Mouse (Mus musculus) gastrocnemius, postnatal 14 days (tissue): ENCODE measurements around the gene Zyg11a. TPM values are rescaled to one million over a fixed set of nuclear protein-coding genes. Genes with fewer than 3 reads are reported as not detected.
"Not testable (repeated sequence)": the region's sequence is repeated elsewhere in the genome, so short reads cannot be mapped to it uniquely, and the experiment has no call there.

Experiments
- DNase-seq: peaks from one replicate; pipeline ENCODE4 v3.0.0; 2021; ENCODE audit warnings: mixed read lengths
- intact Hi-C: fragments of 180-260 bp; cut with DNase I; formaldehyde crosslinking; loops from one replicate; pipeline ENCODE4 v1.15.1; 2025; ENCODE audit warnings: low total_unique reads
- total RNA-seq, 2 experiments: library from RNA; stranded (reverse); gene quantifications; 2 replicates each; pipeline ENCODE4 v1.2.3; 2021

The Zyg11a gene
- total RNA-seq, 2 experiments from 2014 or later: 0.37 to 0.66 TPM

DNA sequence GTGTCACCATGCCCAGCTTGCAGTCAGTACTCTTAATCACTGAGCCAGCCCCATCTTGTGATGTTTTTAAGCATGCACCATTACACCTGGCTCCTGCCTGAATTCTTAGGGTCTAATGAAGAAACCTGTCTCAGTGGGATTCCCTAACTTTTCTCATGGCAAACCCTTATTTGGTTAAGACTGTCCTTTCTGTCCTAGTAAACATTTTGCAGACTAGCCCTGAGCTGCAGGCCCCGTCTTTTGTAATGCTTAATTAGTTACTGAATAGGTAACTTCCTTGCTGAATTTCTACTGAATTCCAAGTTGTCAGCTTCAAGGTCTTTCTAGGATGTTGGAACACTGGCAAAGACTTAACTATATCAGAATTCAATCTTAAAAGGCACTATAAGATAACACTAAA lies 62.7 kb downstream of the Zyg11a start:
- intact Hi-C loops, DNase-seq: not testable (repeated sequence)

DNA sequence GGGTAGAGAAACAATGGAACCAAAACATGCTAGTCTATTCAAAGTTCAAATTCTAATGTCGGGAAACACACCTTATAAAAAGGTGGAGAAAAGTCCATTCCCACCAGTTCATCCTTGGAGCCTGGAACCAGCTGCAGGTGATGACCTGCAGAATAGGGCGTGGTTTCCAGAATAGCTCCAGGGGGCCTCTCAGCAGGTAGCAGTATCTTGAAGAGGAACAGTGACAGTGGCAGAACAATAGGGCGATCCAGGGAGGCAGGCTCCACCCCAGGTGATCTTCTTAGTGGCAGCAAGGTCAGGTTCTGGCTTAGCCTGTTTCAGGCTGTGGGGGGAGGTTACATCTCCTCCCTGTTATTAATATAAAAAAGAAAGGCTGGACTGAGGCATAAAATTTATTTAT lies 72.3 kb downstream of the Zyg11a start:
- intact Hi-C loops, DNase-seq: not testable (repeated sequence)

DNA sequence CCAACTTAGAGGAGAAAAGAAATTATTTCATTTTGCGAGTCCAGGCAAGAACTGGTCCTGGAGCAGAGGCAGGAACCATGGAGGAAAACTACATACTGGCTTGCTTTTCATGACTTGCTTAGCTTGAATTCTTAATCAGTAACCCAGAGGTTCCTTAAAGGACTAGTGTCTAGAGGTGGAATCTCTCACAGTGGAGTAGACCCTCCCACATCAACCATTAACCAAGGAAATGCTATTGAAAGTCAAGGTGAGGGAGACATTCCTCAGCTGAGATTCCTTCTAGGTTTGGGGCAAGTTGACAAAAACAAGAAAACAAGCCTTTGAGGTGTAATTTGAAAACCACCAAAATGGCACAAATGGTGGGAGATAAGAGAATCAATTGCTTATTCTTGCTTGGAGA lies 73.0 kb downstream of the Zyg11a start, which contains the start of gene Scp2:
Scp2 (minus strand) TSS at position 119 of the 400 bp plus-strand sequence.
- no peak for DNase-seq
- intact Hi-C loops: no loop called here

DNA sequence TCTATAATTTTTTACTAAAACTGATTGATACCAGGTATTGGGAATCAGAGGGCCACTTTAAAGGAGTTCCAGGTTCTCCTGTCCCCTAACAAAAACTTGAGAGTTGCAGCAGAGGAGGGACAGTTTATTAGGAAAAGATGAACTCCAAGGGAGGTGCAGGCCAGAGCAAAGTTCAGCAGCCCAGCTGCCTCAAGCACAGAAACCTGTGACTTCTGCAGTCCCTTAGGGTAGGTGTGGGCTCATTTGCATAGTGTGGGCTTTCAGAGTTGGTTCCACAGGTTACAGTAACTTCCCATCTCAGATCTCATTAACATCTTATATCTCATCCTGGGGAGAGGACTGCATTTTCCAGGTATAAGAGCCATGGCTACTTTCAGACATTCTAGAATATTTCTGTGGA lies 74.1 kb downstream of the Zyg11a start:
- intact Hi-C loops: no loop called here

DNA sequence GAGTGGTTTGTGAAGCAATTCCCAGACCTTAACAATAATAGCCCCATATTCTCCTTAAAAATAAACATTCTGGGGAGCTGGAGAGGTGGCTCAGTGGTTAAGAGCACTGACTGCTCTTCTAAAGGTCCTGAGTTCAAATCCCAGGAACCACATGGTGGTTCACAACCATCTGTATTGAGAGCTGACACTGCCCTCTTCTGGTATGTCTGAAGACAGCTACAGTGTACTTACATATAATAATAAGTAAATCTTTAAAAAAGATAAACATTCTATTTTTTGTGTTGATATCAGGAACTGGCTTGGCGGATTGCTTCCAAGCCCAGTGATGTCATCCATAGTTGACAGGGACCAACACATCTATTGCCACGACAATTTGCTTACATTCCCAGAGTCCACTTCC lies 74.7 kb downstream of the Zyg11a start:
- DNase-seq, intact Hi-C loops: not testable (repeated sequence)

More for the DNA sequence above, 74.1 kb downstream of the Zyg11a start:
- DNase-seq: no peak

DNA sequence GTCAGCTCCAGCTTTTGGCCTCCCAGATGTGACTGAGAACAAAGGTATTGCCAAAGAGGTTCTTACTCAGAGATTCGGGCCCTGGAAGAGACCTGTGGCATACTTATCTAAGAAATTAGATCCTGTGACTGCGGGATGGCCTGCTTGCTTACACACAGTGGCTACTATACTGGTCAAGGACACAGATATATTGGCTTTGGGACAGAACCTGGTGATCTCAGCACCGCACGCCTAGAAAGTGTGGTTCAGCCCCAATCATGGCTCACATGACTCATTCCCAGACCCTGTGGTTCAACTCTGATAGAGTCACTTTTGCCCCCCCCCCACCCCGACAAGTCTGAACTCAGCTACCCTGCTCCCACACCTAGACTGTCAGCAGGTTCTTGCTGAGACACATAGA lies 80.9 kb downstream of the Zyg11a start:
- intact Hi-C loops: no loop called here
- DNase-seq: no peak

Other genes with a start within 250 kb of the Zyg11a start
- gene Slc1a7, start 249.7 kb downstream of the Zyg11a start, total RNA-seq: under 1 TPM; 0.06 to 0.09 TPM
- 1 to 10 TPM; 7.0 to 10.0 TPM for gene Podn, start 121.6 kb downstream of the Zyg11a start, total RNA-seq
- gene Scp2, start 73.0 kb downstream of the Zyg11a start, total RNA-seq: 100 to 1,000 TPM; 103 to 135 TPM
- gene Echdc2, start 52.6 kb downstream of the Zyg11a start, total RNA-seq: 1 to 10 TPM; 3.3 to 3.7 TPM
- gene Zyg11b, start 83.0 kb upstream of the Zyg11a start, total RNA-seq: 10 to 100 TPM; 37.7 to 38.7 TPM
- gene Coa7, start 110.1 kb upstream of the Zyg11a start, total RNA-seq: 10 to 100 TPM; 29.0 to 31.3 TPM
- gene Shisal2a, start 165.3 kb upstream of the Zyg11a start, total RNA-seq: not detected
- gene Gpx7, start 188.9 kb upstream of the Zyg11a start, total RNA-seq: 10 to 100 TPM; 12.8 to 17.8 TPM
- 10 to 100 TPM; 13.0 to 17.3 TPM for gene Tut4, start 241.4 kb upstream of the Zyg11a start, total RNA-seq